Mouse (Mus musculus) heart, embryonic 11.5 days (tissue): ENCODE measurements at regions not wholly inside any gene's neighbourhood (a gene's known extent, or its start where the extent isn't known, plus 50 kb on each side); places are given as distances from the start of the nearest gene placed in this dataset.

Source experiments
- ATAC-seq: fragments of 200-750 bp; cut with Nextera tagmentation; replicated peaks from 2 replicates; pipeline ENCODE4 v1.8.0; 2017; ENCODE audit warnings: moderate library complexity; ENCODE audit not compliant: insufficient number of reproducible peaks, low FRiP score, low TSS enrichment
- H3K27ac ChIP-seq: fragments of 300-500 bp; sonication (generic); 2 replicates; pipeline ENCODE4 v1.5.1; 2014; ENCODE audit warnings: mild to moderate bottlenecking, low read depth, low read length
- H3K27me3 ChIP-seq: fragments of 300-500 bp; sonication (generic); 2 replicates; pipeline ENCODE4 v1.6.1; 2014; ENCODE audit warnings: mild to moderate bottlenecking, low read length, mixed read lengths; ENCODE audit not compliant: control insufficient read depth, insufficient read depth
- H3K36me3 ChIP-seq: fragments of 300-500 bp; sonication (generic); 2 replicates; pipeline ENCODE4 v1.6.1; 2014; ENCODE audit warnings: mild to moderate bottlenecking, low read length, moderate library complexity, mixed read lengths; ENCODE audit not compliant: control insufficient read depth, insufficient read depth
- H3K4me1 ChIP-seq: fragments of 300-500 bp; sonication (generic); 2 replicates; pipeline ENCODE4 v1.6.1; 2014; ENCODE audit warnings: low read length; ENCODE audit not compliant: control insufficient read depth, insufficient read depth
- H3K4me2 ChIP-seq: fragments of 300-500 bp; sonication (generic); 2 replicates; pipeline ENCODE4 v1.6.1; 2014; ENCODE audit warnings: mild to moderate bottlenecking, moderate library complexity
- H3K4me3 ChIP-seq: fragments of 300-500 bp; sonication (generic); 2 replicates; pipeline ENCODE4 v1.5.1; 2014; ENCODE audit warnings: low read depth, low read length
- H3K9ac ChIP-seq: fragments of 300-500 bp; sonication (generic); 2 replicates; pipeline ENCODE4 v1.6.1; 2014; ENCODE audit warnings: mild to moderate bottlenecking, low read depth, low read length, moderate library complexity
- H3K9me3 ChIP-seq: fragments of 300-500 bp; sonication (generic); replicated peaks from 2 replicates; pipeline ENCODE4 v1.6.1; 2016; ENCODE audit warnings: low read length; ENCODE audit not compliant: control insufficient read depth
- WGBS: fragments of 180-500 bp; shearing (Covaris S2); extraction: QIAGEN DNeasy Blood & Tissue Kit; methylation state at CpG from one replicate; pipeline ENCODE4 v1.1.7; 2014; ENCODE audit not compliant: insufficient replicate concordance; 5-methylcytosine and 5-hydroxymethylcytosine counted together

DNA sequence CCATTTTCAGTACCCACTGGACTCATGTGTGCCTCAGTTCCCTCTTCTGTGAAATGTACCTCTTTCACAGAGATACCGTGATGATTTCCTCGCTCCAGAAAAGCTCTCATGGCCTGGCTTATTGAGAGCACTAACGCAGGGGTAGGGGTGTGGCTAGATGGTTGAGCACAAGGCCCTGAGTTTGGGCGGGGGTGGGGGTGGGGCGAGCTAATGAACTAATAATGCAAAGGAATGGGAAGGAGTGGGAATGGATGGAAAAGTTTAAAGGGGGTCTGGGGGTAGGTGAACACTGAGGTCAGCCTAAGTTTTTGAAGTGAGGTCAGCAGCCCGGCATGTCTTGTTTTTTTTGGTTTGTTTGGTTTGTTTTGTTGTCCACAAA is 64.3 kb upstream of the Akt3 start:
- H3K4me1 ChIP-seq, result no peaks in the 10 kb centered on the region; the same call in 1 of the 2 replicates
- peak overlapping the region; percentile 79 for H3K4me2 ChIP-seq
- H3K36me3 ChIP-seq, result no peaks in the 10 kb centered on the region
- H3K9ac ChIP-seq, result peak overlapping the region; percentile 39; the same call in 1 of the 2 replicates
- WGBS, result 6% methylated on average over 6 of the region's 6 CpGs
- no peak for ATAC-seq
- H3K4me3 ChIP-seq, result peak overlapping the region; percentile 47
- no peak overlapping the region for H3K27ac ChIP-seq
- 0 out of 2 replicates have a peak, but pooled peaks cover 2% of the 10 kb centered on the region for H3K9me3 ChIP-seq
- 0 out of 2 replicates have a peak, but pooled peaks cover 3% of the 10 kb centered on the region for H3K27me3 ChIP-seq

DNA sequence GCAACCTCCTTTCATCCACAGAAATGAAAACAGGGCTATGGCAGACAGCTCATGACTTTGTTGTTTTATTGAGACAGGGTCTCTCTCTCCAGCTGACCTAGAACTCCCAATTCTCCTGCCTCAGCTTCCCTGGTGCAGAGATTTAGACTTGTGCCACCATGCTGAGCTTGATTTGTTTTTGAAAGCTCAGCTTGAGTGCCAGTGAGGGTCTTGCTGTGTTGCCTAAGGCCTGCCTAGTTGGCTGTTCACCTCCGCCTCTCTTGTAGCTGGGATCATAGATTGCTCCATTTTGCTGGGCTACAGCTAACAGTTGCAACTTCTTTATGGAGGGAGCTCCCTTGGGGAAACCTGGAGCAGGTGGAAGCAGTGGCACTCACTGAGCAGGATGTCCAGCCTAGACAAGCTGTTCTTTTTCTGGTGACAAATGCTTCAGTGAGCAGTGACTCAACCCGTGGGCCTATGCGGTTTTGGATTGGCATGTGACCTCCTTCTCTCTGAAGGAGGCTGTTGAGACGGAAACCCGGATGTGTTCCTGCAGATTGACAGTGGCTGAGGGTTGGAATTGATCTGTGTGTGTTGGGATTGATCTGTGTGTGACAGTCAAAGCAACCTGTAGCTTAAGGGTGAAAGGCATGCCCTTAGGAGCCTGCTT is 63.8 kb upstream of the Akt3 start:
- no peaks in the 10 kb centered on the region for H3K9me3 ChIP-seq
- no peaks in the 10 kb centered on the region; the same call in 1 of the 2 replicates for H3K4me1 ChIP-seq
- WGBS, result 38% methylated on average over 5 of the region's 5 CpGs
- no peak overlapping the region for H3K27ac ChIP-seq
- H3K27me3 ChIP-seq, result 0 out of 2 replicates have a peak, but pooled peaks cover 3% of the 10 kb centered on the region
- H3K4me3 ChIP-seq, result no peak overlapping the region
- ATAC-seq, result no peak
- no peaks in the 10 kb centered on the region for H3K36me3 ChIP-seq
- H3K9ac ChIP-seq, result no peak overlapping the region
- H3K4me2 ChIP-seq, result peak overlapping the region; percentile 79; the same call in 1 of the 2 replicates

DNA sequence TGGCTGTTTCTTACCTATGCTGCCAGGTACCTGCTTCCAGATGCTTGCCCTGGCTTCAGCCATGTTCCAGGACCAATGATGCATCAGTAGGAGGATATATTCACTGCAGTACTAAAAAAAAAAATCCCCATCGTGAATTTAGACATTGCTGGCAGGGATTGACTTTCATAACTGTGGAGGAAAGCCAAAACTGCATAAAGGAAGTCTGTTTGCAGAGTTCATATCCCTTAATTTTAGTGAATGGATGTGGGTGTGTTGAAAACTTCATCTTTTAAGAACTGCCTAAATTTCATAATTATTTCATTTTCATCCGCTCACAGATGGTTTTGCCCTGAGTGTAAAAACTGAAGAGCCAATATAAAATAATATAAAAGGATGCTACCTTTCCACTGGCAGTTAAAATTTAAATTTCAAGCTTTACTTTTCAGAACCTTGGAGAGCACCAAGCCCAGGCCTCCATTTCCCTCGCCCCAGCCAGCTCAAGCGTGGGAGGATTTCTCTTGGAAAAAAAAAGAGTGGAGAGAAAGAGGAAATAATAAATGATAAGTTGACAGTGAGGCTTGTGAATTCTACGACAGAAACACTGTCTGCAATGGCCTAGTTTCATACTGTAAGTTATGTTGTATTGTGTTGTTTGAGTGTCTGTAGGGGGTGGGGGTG is 50.3 kb upstream of the Akt3 start:
- no peaks in the 10 kb centered on the region for H3K9me3 ChIP-seq
- H3K9ac ChIP-seq, result no peak overlapping the region
- H3K4me1 ChIP-seq, result no peaks in the 10 kb centered on the region
- no peak overlapping the region for H3K4me3 ChIP-seq
- 12% methylated on average over 5 of the region's 5 CpGs for WGBS
- no peaks in the 10 kb centered on the region for H3K36me3 ChIP-seq
- H3K27me3 ChIP-seq, result no peaks in the 10 kb centered on the region
- no peak for ATAC-seq
- H3K4me2 ChIP-seq, result no peak overlapping the region
- no peak overlapping the region for H3K27ac ChIP-seq
